Mouse (Mus musculus): ENCODE results near the gene Qrich1. TPM values are rescaled to one million over a fixed set of nuclear protein-coding genes. Genes with fewer than 3 reads are reported as not detected.

Qrich1 gene
- polyA plus RNA-seq, 1 experiment from 2014 or later = 145 TPM

DNA sequence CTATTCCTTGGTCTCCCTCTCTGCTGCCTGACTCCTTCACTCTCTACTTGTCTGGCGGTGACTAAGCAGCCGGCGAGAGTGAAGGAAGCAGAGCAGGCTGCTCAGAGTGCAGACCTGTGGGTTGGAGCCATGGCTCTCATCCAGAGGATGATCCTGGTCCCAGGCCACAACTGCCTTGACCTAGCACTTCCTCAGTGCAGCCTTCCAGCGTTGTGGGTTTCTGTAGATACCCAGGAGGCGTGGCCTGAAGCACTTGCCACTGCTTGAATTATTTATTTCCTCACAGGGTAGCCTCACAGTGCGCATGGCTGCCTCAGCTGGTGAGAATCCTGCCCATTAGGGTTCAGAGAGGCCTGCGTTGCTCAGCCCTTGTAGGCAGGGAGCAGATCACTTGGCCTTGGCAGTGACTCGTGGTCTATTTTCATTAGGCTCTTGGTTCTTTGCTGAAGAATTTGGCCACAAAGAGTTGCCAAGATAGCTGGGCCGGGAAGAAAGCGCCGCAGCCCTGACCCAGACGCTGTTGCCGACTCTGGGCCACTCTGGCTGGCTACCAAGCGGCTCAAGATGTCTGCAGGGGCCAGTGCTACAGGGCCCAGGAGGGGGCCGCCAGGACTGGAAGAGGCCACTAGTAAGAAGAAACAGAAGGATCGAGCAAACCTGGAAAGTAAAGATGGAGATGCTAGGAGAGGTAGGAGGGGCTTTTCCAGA, 24.4 kb upstream of the Qrich1 start:
- DNase-seq (peak; percentile 9), ATAC-seq (ENCODE audit: insufficient read depth) (no peak)
- Histone ChIP-seq H3K4me3 (ENCODE audit: low read depth, low read length) (peak overlapping the region; percentile 79), H3K4me2 (peak overlapping the region; percentile 90), H3K27ac (ENCODE audit: low read depth) (no peak overlapping the region), H3K27me3 (ENCODE audit: insufficient read depth, low read length) (no peaks in the 10 kb centered on the region), H3K9ac (peak overlapping the region; percentile 88), H3K4me1 (ENCODE audit: insufficient read depth) (peaks cover 5% of the 10 kb centered on the region; the same call in 1 of the 2 replicates), H3K9me3 (ENCODE audit: low read depth, low read length) (no peaks in the 10 kb centered on the region), H3K36me3 (ENCODE audit: insufficient read depth) (peaks cover 84% of the 10 kb centered on the region)
- WGBS = 84% methylated on average over 16 of the region's 16 CpGs
- TF ChIP-seq CTCF (IDR thresholded peaks at IDR 0.05; ENCODE audit: low read depth) = no peak

DNA sequence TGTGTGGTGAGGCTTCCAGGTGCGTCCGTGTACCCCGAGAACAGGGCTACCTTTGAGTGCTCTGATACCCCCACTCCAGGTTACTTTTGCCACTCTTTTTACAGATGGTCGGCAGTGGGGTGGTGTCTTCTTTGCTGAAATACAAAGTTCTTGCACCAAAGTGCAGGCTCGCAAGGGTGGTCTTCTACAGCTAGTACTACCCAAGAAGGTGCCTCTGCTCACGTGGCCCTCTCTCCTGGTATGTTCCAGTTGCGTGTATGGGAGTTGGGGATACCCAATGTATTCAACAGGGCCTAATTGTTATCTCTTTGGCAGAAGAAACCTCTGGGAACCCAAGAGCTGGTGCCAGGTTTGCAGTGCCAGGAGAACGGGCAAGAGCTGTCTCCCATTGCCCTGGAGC, 23.4 kb upstream of the Qrich1 start:
- 92% methylated on average over 8 of the region's 8 CpGs for WGBS
- no peak for DNase-seq
- Histone ChIP-seq H3K9ac (no peak overlapping the region), H3K4me2 (no peak overlapping the region), H3K4me1 (ENCODE audit: insufficient read depth) (peaks cover 5% of the 10 kb centered on the region; the same call in 1 of the 2 replicates), H3K36me3 (ENCODE audit: insufficient read depth) (peaks cover 84% of the 10 kb centered on the region), H3K9me3 (ENCODE audit: low read depth, low read length) (no peaks in the 10 kb centered on the region), H3K27ac (ENCODE audit: low read depth) (no peak overlapping the region), H3K27me3 (ENCODE audit: insufficient read depth, low read length) (no peaks in the 10 kb centered on the region), H3K4me3 (ENCODE audit: low read depth, low read length) (no peak overlapping the region)
- ATAC-seq (ENCODE audit: insufficient read depth) = no peak
- TF ChIP-seq CTCF (IDR thresholded peaks at IDR 0.05; ENCODE audit: low read depth) = no peak

DNA sequence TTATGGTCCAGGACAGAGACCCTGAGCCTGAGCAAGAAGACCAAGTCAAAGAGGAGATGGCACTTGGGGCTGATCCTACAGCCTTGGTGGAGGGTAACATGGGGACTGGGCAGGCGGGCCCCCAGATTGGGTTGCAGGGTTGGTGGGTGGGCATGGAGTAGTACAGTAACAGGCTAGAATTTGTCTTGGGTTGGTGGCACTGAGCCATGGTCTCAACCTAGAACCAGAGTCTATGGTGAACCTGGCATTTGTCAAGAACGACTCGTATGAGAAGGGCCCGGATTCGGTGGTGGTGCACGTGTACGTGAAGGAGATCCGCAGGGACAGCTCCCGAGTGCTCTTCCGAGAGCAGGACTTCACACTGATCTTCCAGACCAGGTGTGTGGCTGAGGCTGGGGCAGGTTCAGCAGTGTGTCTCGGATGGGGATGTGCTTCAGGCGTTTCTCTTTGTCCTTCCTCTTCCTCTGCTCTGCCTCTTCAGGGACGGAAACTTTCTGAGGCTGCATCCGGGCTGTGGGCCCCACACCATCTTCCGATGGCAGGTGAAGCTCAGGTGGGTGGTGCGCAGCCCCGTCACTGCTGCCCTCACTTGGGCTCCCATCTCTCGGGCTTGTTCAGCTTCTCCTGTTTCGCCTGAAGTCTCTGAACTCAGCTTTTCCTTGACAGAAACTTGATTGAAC, 22.3 kb upstream of the Qrich1 start:
- 93% methylated on average over 19 of the region's 19 CpGs for WGBS
- ATAC-seq (ENCODE audit: insufficient read depth) = no peak
- H3K4me1 ChIP-seq (ENCODE audit: insufficient read depth) = peaks cover 5% of the 10 kb centered on the region; the same call in 1 of the 2 replicates

DNA sequence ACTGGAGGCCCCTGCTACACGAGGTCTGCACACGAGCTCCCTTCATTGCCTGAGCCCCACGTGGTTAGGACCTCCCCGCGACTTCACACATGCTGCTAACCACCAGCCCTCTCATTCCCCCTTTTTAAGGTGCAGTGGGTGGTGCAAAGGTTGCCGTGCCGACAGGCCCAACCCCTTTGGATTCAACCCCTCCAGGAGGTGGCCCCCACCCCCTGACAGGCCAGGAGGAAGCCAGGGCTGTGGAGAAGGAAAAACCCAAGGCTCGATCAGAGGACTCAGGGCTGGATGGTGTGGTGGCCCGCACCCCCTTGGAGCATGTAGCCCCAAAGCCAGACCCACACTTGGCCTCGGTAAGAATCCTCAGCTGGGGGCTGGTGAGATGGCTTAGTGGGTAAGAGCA, 21.7 kb upstream of the Qrich1 start:
- Histone ChIP-seq H3K27ac (ENCODE audit: low read depth) (no peak overlapping the region), H3K4me1 (ENCODE audit: insufficient read depth) (peaks cover 5% of the 10 kb centered on the region; the same call in 1 of the 2 replicates), H3K4me2 (no peak overlapping the region), H3K9me3 (ENCODE audit: low read depth, low read length) (no peaks in the 10 kb centered on the region), H3K4me3 (ENCODE audit: low read depth, low read length) (no peak overlapping the region), H3K36me3 (ENCODE audit: insufficient read depth) (peaks cover 84% of the 10 kb centered on the region), H3K9ac (no peak overlapping the region), H3K27me3 (ENCODE audit: insufficient read depth, low read length) (no peaks in the 10 kb centered on the region)
- no peak for TF ChIP-seq CTCF (IDR thresholded peaks at IDR 0.05; ENCODE audit: low read depth)
- DNase-seq = no peak
- no peak for ATAC-seq (ENCODE audit: insufficient read depth)
- 82% methylated on average over 10 of the region's 10 CpGs for WGBS

More for the DNA sequence above, 22.3 kb upstream of the Qrich1 start:
- no peaks in the 10 kb centered on the region for H3K9me3 ChIP-seq (ENCODE audit: low read depth, low read length)
- H3K4me2 ChIP-seq = no peak overlapping the region
- DNase-seq = no peak
- TF ChIP-seq CTCF (IDR thresholded peaks at IDR 0.05; ENCODE audit: low read depth) = no peak
- H3K9ac ChIP-seq = no peak overlapping the region
- H3K4me3 ChIP-seq (ENCODE audit: low read depth, low read length) = no peak overlapping the region
- no peaks in the 10 kb centered on the region for H3K27me3 ChIP-seq (ENCODE audit: insufficient read depth, low read length)
- H3K36me3 ChIP-seq (ENCODE audit: insufficient read depth) = peaks cover 84% of the 10 kb centered on the region
- H3K27ac ChIP-seq (ENCODE audit: low read depth) = no peak overlapping the region

DNA sequence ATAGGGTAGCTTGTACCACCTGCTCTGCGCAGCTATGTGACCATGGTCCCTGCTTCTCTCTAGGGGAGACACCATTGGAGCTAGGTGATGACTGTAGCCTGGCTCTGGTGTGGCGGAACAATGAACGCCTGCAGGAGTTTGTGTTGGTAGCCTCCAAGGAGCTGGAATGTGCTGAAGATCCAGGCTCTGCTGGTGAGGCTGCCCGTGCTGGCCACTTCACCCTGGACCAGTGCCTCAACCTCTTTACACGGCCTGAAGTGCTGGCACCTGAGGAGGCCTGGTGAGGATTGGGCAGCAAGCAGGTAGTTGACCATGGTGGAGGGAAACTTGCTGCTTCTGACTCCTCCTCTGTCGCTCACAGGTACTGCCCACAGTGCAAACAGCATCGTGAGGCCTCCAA, 17.4 kb upstream of the Qrich1 start:
- H3K9ac ChIP-seq = no peak overlapping the region
- H3K4me1 ChIP-seq (ENCODE audit: insufficient read depth) = no peaks in the 10 kb centered on the region
- no peaks in the 10 kb centered on the region for H3K27me3 ChIP-seq (ENCODE audit: insufficient read depth, low read length)
- H3K4me3 ChIP-seq (ENCODE audit: low read depth, low read length) = no peak overlapping the region
- H3K4me2 ChIP-seq = no peak overlapping the region
- H3K27ac ChIP-seq (ENCODE audit: low read depth) = no peak overlapping the region
- H3K36me3 ChIP-seq (ENCODE audit: insufficient read depth) = peaks cover 94% of the 10 kb centered on the region
- TF ChIP-seq CTCF (IDR thresholded peaks at IDR 0.05; ENCODE audit: low read depth) = no peak
- 94% methylated on average over 7 of the region's 7 CpGs for WGBS
- H3K9me3 ChIP-seq (ENCODE audit: low read depth, low read length) = no peaks in the 10 kb centered on the region
- DNase-seq = no peak
- no peak for ATAC-seq (ENCODE audit: insufficient read depth)

DNA sequence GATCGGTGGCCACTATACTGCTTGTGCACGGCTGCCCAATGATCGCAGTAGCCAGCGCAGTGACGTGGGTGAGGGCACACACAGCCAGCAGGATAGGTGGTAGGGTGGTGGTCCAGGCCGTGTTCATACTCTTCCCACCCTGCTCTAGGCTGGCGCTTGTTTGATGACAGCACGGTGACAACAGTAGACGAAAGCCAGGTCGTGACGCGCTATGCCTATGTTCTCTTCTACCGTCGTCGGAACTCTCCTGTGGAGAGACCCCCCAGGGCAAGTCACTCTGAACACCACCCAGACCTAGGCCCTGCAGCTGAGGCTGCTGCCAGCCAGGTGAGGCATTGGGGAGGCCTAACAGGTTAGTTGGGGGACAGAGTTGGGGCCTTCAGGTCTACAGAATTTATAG, 16.7 kb upstream of the Qrich1 start:
- no peak overlapping the region for H3K4me3 ChIP-seq (ENCODE audit: low read depth, low read length)
- no peak for DNase-seq
- H3K4me1 ChIP-seq (ENCODE audit: insufficient read depth) = no peaks in the 10 kb centered on the region
- H3K4me2 ChIP-seq = no peak overlapping the region
- H3K27me3 ChIP-seq (ENCODE audit: insufficient read depth, low read length) = no peaks in the 10 kb centered on the region
- H3K36me3 ChIP-seq (ENCODE audit: insufficient read depth) = peaks cover 87% of the 10 kb centered on the region
- no peak for TF ChIP-seq CTCF (IDR thresholded peaks at IDR 0.05; ENCODE audit: low read depth)
- no peak overlapping the region for H3K9ac ChIP-seq
- 97% methylated on average over 15 of the region's 15 CpGs for WGBS
- no peak overlapping the region for H3K27ac ChIP-seq (ENCODE audit: low read depth)
- no peaks in the 10 kb centered on the region for H3K9me3 ChIP-seq (ENCODE audit: low read depth, low read length)
- ATAC-seq (ENCODE audit: insufficient read depth) = no peak

DNA sequence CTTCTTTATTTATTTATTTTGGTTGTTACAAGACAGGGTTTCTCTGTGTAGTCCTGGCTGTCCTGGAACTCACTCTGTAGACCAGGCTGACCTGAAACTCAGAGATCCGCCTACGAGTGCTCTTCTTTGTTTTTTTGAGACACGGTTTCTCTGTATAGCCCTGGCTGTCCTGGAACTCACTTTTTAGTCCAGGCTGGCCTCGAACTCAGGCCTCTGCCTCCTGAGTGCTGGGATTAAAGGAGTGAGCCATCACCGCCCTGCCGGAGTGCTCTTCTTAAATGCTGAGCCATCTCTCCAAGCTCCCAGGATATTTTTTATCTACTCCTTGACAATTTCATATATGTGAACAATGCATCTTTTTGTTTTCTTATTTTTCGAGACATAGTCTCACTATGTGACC, 9.7 kb upstream of the Qrich1 start:
- Histone ChIP-seq H3K36me3 (ENCODE audit: insufficient read depth) (peaks cover 46% of the 10 kb centered on the region), H3K27ac (ENCODE audit: low read depth) (peak overlapping the region; percentile 79; the same call in 1 of the 2 replicates), H3K4me2 (peak overlapping the region; percentile 92), H3K4me1 (ENCODE audit: insufficient read depth) (0 out of 2 replicates have a peak, but pooled peaks cover 4% of the 10 kb centered on the region), H3K4me3 (ENCODE audit: low read depth, low read length) (peak overlapping the region; percentile 72), H3K27me3 (ENCODE audit: insufficient read depth, low read length) (no peaks in the 10 kb centered on the region), H3K9me3 (ENCODE audit: low read depth, low read length) (no peaks in the 10 kb centered on the region), H3K9ac (peak overlapping the region; percentile 71; the same call in 1 of the 2 replicates)
- DNase-seq (no peak), ATAC-seq (ENCODE audit: insufficient read depth) (no peak)
- 88% methylated on average over 7 of the region's 7 CpGs for WGBS
- TF ChIP-seq CTCF (IDR thresholded peaks at IDR 0.05; ENCODE audit: low read depth) = no peak

Measured in lung, embryonic 14.5 days (tissue).